Mouse (Mus musculus): Measurements from ENCODE around the gene Duox2.
"Not testable (repeated sequence)": the region's sequence is repeated elsewhere in the genome, so short reads cannot be mapped to it uniquely, and the experiment has no call there.

The Duox2 gene

GRCm38 (mm10) chr2:122298096-122298499 lies at the start of gene Duox2:
Gene Duox2 (minus strand): TSS chr2:122298449.
- DNase-seq = no peak

GRCm38 (mm10) chr2:122347257-122347656 lies 49.0 kb upstream of the Duox2 start:
- DNase-seq = peak; percentile 60

- DNase-seq = not testable (repeated sequence)
Measured at GRCm38 (mm10) chr2:122346164-122346563, 47.9 kb upstream of the Duox2 start.

- DNase-seq = peak; percentile 66
Measured at GRCm38 (mm10) chr2:122345106-122345893, 47.1 kb upstream of the Duox2 start.

DNA sequence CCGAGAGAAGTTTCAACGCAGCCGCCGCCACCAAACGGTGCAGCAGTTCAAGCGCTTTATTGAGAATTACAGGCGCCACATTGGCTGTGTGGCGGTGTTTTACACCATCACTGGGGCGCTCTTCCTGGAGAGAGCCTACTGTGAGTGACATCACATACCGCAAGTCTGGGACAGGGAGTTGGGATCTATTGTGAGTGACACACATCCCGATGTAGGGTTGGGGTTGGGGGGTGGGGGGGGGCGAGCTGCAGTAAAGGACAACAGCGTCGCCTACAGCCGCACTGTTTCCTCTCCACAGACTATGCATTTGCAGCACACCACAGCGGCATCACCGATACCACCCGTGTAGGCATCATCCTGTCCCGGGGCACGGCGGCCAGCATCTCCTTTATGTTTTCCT lies 39.0 kb upstream of the Duox2 start:
- DNase-seq = no peak

DNA sequence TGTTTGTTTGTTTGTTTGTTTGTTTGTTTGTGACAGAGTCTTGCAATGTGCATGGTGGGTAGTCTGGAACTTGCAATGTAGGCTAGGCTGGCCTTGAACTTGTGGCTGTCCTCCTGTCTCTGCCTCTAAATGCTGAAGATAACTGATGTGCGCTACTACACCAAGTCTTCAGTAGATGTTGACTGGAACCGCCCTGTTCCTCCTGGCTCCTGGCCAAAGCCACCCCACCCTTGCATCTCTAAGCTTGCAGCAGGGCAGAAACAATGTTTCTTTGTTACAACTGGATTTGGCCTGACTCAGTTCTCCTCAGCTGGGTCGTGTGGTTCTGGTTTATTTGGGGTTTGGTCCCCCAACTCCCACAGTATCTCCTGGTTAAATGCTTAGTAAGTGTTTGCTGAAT lies 35.9 kb upstream of the Duox2 start:
- no peak for DNase-seq

- DNase-seq = no peak
Measured at GRCm38 (mm10) chr2:122332222-122332621, 34.0 kb upstream of the Duox2 start.

GRCm38 (mm10) chr2:122330317-122330716 lies 32.1 kb upstream of the Duox2 start:
- not testable (repeated sequence) for DNase-seq

- no peak for DNase-seq
Measured at GRCm38 (mm10) chr2:122327986-122328385, 29.7 kb upstream of the Duox2 start.

DNA sequence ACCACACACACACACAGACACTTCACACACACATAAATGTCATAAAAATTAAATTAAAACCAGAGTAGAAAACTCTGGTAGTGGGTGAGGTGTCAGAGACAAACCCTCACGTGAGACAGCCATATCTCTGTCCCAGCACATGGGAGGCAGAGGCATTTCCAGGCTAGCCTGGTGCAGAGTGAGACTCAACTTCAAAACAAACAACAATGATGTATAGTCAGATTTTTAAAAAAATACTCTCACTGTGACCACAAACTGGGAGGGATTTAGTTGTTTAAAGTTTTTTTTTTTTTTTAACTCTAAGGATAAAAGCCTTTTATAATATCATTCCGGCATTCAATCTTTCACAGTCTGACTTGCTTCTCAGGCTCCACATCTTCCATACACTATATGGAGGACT lies 27.1 kb upstream of the Duox2 start:
- no peak for DNase-seq

- DNase-seq = no peak
Measured at GRCm38 (mm10) chr2:122324586-122324985, 26.3 kb upstream of the Duox2 start.

DNA sequence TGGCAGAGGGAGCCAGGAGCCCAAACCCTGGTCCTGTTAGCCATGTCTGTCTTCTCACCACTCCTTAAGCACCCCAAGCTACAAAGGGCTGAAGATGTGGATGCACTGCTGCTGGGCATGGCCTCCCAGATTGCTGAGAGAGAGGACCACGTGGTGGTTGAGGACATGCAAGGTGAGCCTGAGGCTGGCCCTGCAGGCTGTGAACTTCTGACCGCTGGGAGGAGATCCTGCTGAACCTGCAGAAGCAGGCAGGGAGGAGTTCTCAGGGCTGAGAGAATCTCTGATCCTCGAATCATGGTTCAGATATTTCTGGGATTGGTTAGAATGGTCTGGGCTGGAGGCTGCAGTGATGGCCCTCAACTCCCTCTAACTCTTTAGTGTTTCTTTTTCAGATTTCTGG lies 25.7 kb upstream of the Duox2 start:
- no peak for DNase-seq

DNA sequence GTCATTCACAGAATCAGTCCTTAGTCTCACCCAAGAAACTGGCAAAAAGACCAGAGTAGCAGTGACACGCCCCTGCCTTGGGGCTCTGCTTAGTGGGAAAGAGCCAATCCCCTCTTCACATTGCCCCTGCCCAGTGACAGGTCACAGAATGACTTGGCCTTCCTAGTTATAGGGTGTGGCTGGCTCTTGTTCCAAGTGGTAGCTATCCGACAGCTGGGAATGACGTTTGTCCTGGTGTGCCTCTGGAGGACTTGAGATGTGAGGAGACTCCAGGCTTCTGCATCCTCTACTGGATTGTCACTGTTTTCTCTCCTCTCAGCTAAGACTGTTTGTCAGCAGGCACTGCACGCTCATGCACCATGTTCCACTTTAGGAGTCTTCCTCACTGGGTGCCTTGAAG lies 19.1 kb upstream of the Duox2 start:
- no peak for DNase-seq

- no peak for DNase-seq
Measured at GRCm38 (mm10) chr2:122315372-122315771, 17.1 kb upstream of the Duox2 start, which contains the start of gene Duox1. Gene Duox1 (plus strand): TSS chr2:122315672.

- DNase-seq = no peak
Measured at GRCm38 (mm10) chr2:122313536-122313935, 15.3 kb upstream of the Duox2 start, which contains the start of gene Duoxa1. Gene Duoxa1 (minus strand): TSS chr2:122313730.

- DNase-seq = peak; percentile 68
Measured at GRCm38 (mm10) chr2:122312722-122313417, 14.6 kb upstream of the Duox2 start.

DNA sequence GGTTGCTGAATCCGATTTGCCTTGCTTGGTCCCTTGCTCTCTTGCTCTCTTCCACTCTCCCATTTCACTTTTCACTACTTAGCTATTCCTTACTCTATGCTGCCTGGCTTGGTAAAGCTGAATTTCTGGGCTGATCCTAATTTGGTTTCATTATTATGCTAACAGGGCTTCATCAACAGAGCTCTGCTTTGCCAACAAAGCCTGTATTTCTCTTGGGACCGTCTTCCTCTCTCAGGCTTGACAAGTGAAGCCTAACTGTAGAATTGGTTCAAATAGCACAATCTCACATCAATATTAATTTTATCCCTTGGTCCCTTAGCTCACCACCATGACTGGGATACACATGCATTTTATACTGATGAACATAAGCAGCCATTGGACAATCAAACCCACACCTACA lies 13.3 kb upstream of the Duox2 start:
- DNase-seq = no peak

DNA sequence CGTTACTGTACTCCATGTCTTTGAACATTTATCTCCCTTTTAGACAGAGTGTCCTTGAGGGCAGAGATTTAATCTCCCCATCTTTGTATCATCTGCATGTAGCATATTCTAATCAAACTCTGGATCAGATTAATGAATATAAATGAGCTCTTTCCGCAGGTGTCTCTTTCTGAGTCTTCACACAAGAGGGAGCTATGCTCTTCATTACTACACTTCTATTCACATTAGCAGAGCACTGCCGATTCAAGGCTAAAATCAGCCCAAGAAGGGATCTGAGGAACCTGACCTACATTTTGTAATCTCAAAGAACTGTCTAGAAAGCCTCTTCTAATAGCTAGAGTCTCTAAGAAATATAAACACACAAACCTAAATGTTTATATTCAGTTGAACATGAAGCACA lies 11.4 kb upstream of the Duox2 start:
- no peak for DNase-seq

DNA sequence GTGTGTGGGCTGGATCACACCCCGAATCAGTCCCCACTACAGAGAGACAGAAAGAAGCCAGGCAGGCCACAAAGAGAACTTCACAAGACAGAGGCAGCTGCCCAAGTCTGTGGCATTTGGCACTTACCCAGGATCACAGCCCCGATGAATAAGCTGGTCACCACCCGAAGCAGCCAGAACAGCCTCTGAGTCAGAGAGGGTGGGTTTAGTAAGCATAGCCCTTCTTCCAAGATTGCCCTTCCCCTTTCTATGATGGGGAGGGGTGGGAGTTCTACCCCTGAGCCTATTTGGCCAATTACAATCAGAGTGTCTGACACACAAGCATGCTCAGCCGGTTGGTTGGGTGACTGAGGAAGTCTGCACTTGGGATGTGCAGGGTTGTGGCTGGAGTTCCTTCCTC lies 7.9 kb upstream of the Duox2 start:
- no peak for DNase-seq

DNA sequence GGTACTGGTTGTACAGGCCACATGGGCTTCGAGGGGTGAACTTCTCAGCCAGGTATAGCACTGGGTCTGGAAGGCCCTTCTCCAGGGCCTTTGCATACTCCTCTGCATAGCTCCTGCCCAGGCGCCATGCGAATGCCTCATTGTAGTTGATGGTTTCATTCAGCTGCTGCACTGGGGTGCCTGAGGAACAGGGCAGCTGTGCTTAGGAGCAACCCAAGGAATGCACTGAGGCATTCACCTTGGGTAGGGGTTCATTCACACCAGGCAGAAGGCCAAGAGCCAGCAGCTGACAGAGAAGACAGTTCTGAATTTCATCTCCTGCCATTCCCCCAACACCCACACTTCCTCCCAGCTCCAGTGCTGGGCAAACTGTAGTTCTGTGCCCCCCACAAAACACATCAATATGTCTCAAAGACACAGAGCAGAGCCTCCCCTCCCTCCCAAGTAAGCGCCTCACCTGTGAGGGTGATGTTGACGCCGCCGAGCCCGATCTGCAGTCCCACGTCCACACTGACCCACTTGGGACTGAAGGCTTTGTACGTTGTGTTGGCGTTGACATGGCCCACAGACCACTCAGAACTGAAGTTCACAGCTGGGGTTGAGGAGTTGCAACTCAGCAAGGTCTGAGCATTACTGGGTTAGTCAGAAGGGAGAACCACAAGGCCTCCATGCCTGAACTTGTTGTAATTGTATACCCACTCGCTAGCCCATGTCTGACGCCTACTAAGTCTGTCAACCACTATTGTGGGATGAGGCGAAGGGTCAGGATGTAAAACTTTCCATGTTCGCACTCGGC lies 7.0 kb upstream of the Duox2 start:
- no peak for DNase-seq

DNA sequence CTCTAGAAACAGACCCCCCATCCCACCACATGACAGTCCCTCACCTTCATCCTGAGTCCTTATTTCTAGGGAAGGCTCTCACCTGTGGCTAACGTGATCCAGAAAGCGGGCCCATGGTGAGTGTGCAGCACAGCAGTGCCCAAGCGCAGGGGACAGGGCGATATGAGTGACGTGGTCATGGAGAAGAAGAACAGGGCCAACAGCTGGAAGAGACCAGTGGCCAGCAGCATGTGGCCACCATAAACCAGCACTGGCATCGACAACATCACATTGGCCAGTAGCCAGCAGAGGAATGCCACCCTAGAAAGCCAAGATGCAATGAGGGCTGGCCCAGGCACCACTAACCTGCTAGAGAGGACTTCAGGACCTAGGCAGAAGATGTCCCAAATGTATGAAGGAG lies 6.3 kb upstream of the Duox2 start:
- no peak for DNase-seq

DNA sequence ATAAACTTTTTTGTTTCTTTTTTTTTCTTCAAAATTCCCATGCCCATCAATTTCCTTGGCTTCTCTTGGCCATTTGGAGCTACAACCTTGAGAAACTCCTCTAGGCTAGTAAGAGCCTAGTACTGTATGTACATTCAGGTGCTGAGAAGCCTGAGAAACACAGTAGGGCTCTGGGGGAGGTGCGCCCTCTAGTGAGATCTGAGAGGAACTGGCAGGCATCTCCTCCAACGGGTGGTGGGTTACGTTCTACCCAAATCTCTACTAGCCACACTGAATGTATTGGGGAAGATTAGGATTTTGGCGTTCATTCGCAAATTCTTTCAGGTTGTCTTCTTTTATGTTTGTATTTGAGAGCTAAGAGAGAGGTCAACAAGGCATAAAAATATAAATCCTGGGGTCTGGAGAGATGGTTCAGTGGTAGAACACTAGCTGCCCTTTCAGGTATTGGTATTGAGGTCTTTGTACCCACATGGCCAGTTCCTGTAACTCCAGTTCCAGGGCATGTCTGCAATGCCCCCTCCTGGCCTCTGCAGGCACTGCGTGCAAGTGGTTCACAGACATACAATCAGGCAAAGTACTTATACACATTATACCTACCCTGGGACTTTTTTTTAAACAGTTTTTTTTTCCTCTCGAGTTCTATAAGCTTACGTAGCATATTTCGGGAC lies 4.5 kb upstream of the Duox2 start:
- DNase-seq = peak; percentile 63

Measured in cerebellum, adult 9-10 months (tissue).